Mouse (Mus musculus) layer of hippocampus, adult 2 months (tissue): ENCODE measurements around the gene Ezh1. TPM values are rescaled to one million over a fixed set of nuclear protein-coding genes. Genes with fewer than 3 reads are reported as not detected.

Experiments
- DNase-seq, 2 experiments: peaks; one replicate each; pipeline ENCODE4 v3.0.0; 2022; ENCODE audit warnings: low spot score in 2 of 2
- H3K27ac ChIP-seq: fragments of 200-600 bp; 2 replicates; pipeline ENCODE4 v1.8.1; 2022
- H3K4me3 ChIP-seq: fragments of 200-600 bp; 2 replicates; pipeline ENCODE4 v1.8.1; 2022; ENCODE audit warnings: mild to moderate bottlenecking
- CTCF ChIP-seq: fragments of 200-600 bp; conservative IDR thresholded peaks from 2 replicates; pipeline ENCODE4 v1.8.1; 2022; ENCODE audit warnings: antibody characterized with exemption, mild to moderate bottlenecking, moderate library complexity
- total RNA-seq, 2 experiments: library from RNA; stranded (reverse); gene quantifications; 2 replicates each; pipeline ENCODE4 v1.2.3; 2021

Ezh1 gene
- total RNA-seq, 2 experiments from 2014 or later, result 73.6 to 81.8 TPM

- H3K27ac ChIP-seq, result no peak overlapping the region
- no peak overlapping the region for H3K4me3 ChIP-seq
- no peak for DNase-seq
- no peak for TF ChIP-seq CTCF
These were observed 10.5 kb upstream of the Ezh1 start for GRCm38 (mm10) chr11:101236782-101237181.

DNA sequence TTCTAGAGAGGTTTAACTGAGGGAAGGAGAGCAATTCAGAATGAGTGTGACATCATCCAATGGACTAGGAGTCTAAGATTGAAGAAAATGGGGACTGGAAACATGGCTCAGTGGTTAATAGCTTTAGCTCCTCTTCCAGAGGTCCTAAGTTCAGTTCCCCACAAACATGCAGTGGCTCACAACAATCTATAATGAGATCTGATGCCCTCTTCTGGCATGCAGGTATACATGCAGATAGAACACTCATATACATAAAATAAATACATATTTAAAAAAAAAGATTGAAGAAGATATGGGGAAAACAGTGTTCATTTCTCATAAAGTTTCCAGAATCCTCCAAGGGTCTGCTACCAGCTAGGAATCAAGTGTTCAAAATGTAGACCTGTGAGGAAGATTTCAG is 9.2 kb upstream of the Ezh1 start:
- Histone ChIP-seq H3K4me3 (no peak overlapping the region), H3K27ac (no peak overlapping the region)
- TF ChIP-seq CTCF, result peak; percentile 51
- no peak for DNase-seq

DNA sequence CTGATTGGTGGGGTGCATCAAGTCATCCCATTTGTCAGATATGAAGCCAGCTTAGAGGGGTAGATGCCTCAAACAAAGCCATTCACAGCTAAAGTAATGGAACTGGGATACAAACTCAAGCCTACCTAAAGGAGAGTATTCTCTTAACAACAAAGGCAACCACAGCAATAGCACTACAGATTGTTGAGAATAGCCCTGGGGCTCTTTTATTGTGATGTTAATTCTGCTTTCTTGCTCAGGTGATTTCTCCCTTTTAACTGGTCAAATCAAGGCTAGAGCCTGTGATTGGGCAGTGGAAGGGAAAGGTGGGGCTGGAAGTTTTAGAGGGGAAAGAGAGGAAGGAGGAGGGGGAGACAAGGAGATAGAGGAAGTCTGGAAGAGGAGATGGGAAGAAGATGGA is 7.9 kb upstream of the Ezh1 start:
- DNase-seq, result no peak
- Histone ChIP-seq H3K4me3 (no peak overlapping the region), H3K27ac (no peak overlapping the region)
- TF ChIP-seq CTCF, result no peak

- no peak for TF ChIP-seq CTCF
- no peak overlapping the region for H3K4me3 ChIP-seq
- H3K27ac ChIP-seq, result no peak overlapping the region
- DNase-seq, result no peak
These were observed 7.0 kb upstream of the Ezh1 start for GRCm38 (mm10) chr11:101233240-101233639.

DNA sequence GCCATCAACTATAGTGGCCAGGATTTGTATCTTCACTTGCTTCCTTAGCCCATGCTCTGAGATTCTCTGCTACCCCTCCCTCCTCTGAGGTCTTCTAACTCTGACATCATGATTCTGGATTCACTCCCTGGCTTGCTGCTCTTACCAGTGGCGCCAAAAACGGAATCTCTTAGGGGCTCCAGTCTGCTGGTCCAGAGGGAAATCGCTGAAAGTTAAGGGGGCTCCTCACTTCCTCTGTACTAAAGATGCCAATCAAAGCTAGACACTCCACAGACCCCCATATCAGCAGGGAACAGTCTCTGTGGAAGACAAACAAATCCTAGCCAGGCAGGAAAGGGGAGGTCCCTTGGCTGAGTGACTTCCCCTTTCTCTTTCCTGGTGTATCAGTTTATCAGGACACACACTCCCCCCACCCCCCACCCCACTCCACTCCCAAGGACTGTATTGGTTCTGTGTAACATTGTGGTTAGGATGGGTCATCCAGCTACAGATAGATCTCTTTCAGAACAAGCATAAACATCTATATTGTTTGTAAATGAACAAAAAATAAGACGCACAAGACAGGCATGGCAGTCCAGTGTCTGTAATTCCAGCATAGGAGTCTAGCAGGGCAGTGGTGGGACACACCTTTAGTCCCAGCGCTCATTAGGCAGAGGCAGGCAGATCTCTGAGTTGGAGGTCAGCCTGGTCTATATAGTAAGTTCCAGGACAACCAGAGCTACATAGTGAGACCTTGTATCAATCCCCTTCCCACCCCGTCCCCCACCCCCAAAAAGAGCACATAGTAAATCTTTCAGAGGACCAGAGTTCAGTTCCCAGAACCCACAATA is 6.0 kb upstream of the Ezh1 start:
- no peak for DNase-seq
- H3K4me3 ChIP-seq, result peak overlapping the region; percentile 32; the same call in 1 of the 2 replicates
- no peak for TF ChIP-seq CTCF
- H3K27ac ChIP-seq, result peak overlapping the region; percentile 90

GRCm38 (mm10) chr11:101230991-101231871 is 5.0 kb upstream of the Ezh1 start:
- TF ChIP-seq CTCF, result no peak; the same call in 1 of the 2 replicates
- Histone ChIP-seq H3K4me3 (peak overlapping the region; percentile 32), H3K27ac (peak overlapping the region; percentile 90)
- no peak for DNase-seq

DNA sequence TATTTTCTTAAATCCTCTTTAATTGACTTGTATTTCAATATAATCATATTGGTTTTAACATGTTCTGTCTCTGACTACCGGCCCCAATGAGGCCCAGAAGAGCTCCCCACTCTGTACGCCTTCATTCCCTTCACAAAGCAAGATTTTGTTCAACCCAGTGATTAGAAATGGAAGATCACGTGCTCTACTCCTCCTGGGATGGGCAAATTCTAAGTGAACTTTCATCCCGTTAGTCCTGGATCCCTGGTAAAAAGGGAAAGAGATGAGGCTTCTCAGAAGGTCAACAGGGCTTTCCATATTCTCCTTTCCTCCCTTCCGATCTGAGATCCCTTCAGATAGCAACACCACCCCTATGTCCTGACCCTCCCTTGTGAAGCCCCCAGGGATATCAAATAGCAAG is 4.3 kb upstream of the Ezh1 start:
- DNase-seq, result no peak
- no peak for TF ChIP-seq CTCF
- peak overlapping the region; percentile 32 for H3K4me3 ChIP-seq
- peak overlapping the region; percentile 90 for H3K27ac ChIP-seq

DNA sequence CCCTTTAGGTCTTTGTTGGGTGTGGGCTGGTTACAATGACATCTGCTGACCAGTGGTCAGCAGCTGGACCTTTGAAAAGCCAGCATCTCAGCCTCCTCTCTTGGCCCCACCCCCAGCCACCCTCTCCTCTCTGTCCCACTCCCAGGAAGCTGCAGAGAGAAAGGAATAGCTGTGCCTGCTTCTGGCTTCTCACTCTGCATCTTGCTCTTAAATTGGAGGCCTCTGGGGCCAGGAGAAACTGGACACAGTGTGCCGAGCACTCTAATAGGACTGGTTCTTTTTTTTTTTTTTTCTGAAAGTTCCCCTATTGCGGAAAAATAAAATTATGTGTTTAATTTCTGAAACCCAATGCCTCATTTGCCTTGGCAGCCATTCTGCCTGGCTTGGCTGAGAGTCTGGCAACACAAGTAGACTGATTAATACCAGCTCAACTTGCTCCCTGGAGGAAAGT is 3.8 kb upstream of the Ezh1 start:
- TF ChIP-seq CTCF, result no peak
- Histone ChIP-seq H3K27ac (peak overlapping the region; percentile 90), H3K4me3 (no peak overlapping the region)
- DNase-seq, result peak; percentile 30 to 48

DNA sequence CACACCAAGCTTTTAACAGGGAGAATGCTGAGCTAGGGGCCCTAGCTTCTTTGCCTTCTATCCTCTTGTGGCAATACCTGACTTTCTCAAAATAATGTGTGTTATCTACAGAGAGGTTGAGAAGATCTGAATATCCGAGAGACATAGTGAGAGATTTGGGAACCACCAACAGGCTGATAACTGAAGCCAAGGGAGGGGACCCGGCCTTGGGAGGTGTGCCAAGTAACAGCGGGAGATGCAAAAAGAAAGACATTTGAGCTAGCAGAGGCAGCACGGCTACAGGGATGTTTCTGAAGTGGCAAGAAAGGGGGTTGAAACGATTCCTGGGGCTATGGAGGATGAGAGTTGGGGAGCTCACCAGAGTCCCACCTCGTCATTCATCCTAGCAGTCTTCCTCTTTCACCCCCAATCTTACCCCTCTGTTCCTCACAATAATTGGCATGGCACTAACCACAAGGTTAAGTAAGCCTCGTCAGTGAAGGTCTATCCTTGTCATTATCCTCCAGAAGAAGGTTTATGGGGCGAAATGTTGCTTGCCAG is 3.2 kb upstream of the Ezh1 start:
- Histone ChIP-seq H3K27ac (peak overlapping the region; percentile 90), H3K4me3 (no peak overlapping the region)
- DNase-seq, result no peak
- TF ChIP-seq CTCF, result no peak

DNA sequence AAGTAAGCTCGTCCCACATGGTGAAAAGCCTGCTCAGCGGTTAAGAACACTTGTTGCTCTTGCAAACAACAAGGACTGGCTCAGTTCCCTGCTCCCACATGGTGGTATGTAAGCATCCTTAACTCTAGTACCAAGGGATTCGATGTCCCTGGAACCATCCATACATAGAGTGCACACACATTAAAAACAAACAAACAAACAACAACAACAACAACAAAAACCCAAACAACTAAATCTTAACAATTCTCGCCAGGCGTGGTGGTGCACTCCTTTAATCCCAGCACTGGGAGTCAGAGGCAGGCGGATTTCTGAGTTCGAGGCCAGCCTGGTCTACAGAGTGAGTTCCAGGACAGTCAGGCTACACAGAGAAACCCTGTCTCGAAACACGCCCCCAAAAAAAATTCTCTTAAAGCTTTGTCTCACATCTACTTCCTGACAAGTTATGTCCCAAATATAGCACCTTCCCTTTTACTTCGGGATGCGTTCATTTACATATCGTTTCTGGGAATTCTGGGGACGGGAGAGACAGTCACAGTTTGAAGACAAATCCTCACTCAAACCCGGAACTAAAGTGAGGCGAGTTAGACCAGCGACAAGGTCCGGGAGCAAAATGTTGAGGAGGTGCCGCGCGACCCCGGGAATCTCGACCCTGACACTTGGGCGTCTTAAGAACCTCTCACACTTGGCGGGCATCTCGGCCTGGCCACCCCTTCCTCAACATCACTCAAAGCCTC is 765 bp downstream of the Ezh1 start:
- no peak for TF ChIP-seq CTCF
- peak overlapping the region; percentile 94 for H3K27ac ChIP-seq
- peak overlapping the region; percentile 76 for H3K4me3 ChIP-seq
- DNase-seq, result no peak

DNA sequence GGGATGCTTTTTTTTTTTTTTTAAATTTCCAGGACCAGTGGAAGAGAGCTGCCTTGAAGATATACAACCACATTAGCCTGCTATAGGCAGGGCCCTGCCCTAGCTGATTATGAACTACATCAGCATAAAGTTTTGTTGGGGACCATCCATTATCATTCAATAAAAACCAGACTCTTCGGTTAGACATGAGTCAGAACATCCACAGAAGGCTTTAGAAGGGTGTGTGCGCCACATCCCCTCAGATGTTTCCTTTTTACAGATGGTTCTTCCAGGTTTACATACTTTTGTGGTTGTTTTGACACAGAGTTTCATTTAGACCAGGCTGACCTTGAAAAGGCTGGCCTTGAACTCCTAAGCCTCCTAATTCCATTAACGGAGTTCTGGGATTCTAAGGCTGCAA is 1.9 kb downstream of the Ezh1 start:
- no peak for DNase-seq
- no peak overlapping the region; the same call in 1 of the 2 replicates for H3K27ac ChIP-seq
- no peak overlapping the region for H3K4me3 ChIP-seq
- no peak for TF ChIP-seq CTCF

GRCm38 (mm10) chr11:101221306-101221986 is 4.8 kb downstream of the Ezh1 start:
- H3K4me3 ChIP-seq, result no peak overlapping the region
- peak; percentile 23 to 63 for DNase-seq
- peak overlapping the region; percentile 90 for H3K27ac ChIP-seq
- TF ChIP-seq CTCF, result no peak
